Mouse (Mus musculus): ENCODE data around the gene Slc44a1.

GRCm38 (mm10) chr4:53430522-53430921, 9.7 kb upstream of the Slc44a1 start:
- TF ChIP-seq CTCF (IDR thresholded peaks at IDR 0.05; ENCODE audit: borderline replicate concordance, extremely low read depth, insufficient read depth, insufficient read length) (no peak), POLR2A (IDR thresholded peaks at IDR 0.05; ENCODE audit: borderline replicate concordance, extremely low read depth, insufficient read depth, insufficient read length, poor library complexity, severe bottlenecking) (no peak)
